Mouse (Mus musculus): ENCODE results near the gene Pax7. TPM values are rescaled to one million over a fixed set of nuclear protein-coding genes. Genes with fewer than 3 reads are reported as not detected.

Gene Pax7
- total and polyA plus RNA-seq, 3 experiments = not detected

DNA sequence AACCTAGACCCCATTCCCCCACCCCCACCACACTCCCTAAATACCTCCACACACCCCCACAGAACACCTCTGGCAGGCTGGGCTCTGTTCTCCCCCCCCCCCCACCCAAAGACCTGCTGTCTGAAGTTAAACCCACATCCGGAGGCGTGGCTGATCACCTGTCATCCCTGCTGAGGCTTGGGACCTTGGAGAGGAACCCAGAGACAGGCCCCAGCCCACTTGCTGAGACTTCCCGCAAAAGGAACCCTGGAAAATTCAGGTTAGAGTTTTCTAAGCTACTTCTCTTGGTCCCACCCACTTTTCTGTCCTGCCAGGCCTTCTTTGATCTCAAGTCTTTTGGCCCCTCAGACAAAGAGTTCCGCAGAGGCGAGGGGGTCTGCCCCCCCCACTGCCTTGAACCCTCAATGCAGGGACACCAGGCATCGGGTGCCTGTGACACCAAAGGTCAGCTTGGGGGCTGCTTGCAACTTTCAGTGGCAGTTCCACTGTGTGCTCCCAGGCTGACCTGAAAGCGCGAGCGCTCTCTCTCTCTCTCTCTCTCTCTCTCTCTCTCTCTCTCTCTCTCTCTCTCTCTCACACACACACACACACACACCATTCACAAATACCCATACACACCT, 13.8 kb downstream of the Pax7 start:
- Histone ChIP-seq H3K4me1 (ENCODE audit: control insufficient read depth in 1 of 2, insufficient read depth in 2 of 2, low read length in 2 of 2) (no peaks in the 10 kb centered on the region), H3K36me3 (ENCODE audit: control insufficient read depth in 1 of 2, insufficient read depth in 2 of 2, low read length in 2 of 2) (no peaks in the 10 kb centered on the region), H3K27me3 (ENCODE audit: control insufficient read depth in 1 of 2, insufficient read depth in 2 of 2, low read length in 2 of 2) (no peaks in the 10 kb centered on the region), H3K9ac (ENCODE audit: control insufficient read depth, low read depth, low read length, poor library complexity, severe bottlenecking) (no peak overlapping the region), H3K27ac (ENCODE audit: control insufficient read depth, low read depth, low read length) (no peak overlapping the region), H3K9me3 (replicated peaks; ENCODE audit: insufficient read depth, low read length) (no peaks in the 10 kb centered on the region), H3K4me3 (ENCODE audit: control insufficient read depth in 1 of 2, insufficient read depth in 1 of 2, low read depth in 2 of 2, low read length in 2 of 2) (no peak overlapping the region), H3K79me2 (ENCODE audit: control insufficient read depth, insufficient read depth, low read length, poor library complexity) (no peaks in the 10 kb centered on the region)
- no peak for DNase-seq (ENCODE audit: low read depth, low spot score)
- TF ChIP-seq ETS1 (IDR thresholded peaks at IDR 0.05; ENCODE audit: low read depth, low read length) (no peak), POLR2AphosphoS2 (IDR thresholded peaks at IDR 0.05; ENCODE audit: low read length) (no peak), ZKSCAN1 (IDR thresholded peaks at IDR 0.05; ENCODE audit: low read depth, low read length) (no peak), ZC3H11A (IDR thresholded peaks at IDR 0.05; ENCODE audit: low read depth, low read length) (no peak), POLR2AphosphoS5 (IDR thresholded peaks at IDR 0.05; ENCODE audit: borderline replicate concordance, low read depth, low read length) (no peak), MYC (IDR thresholded peaks at IDR 0.05; ENCODE audit: low read depth, low read length) (no peak)

DNA sequence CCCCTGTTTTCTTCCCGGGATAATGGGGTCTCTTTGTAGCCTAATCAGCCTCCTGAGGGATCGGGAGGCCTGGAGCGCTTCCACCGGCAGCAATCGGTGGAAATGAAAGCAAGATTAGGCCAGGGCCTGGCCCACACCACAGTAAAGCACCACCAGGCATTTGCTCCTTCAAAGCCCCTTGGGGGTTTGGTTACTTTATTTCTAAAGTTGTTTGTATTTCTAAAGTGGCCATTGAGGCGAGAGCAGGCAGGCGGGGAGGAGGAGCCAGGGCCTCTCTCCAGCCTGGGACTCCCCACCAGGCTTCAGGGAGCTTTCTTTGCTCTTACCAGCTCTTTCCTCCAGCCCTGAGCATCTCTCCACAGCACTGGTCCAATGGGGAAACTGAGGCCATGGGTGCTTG, 15.2 kb downstream of the Pax7 start:
- no peak overlapping the region for H3K4me3 ChIP-seq (ENCODE audit: control insufficient read depth in 1 of 2, insufficient read depth in 1 of 2, low read depth in 2 of 2, low read length in 2 of 2)
- DNase-seq (ENCODE audit: low read depth, low spot score) = no peak

DNA sequence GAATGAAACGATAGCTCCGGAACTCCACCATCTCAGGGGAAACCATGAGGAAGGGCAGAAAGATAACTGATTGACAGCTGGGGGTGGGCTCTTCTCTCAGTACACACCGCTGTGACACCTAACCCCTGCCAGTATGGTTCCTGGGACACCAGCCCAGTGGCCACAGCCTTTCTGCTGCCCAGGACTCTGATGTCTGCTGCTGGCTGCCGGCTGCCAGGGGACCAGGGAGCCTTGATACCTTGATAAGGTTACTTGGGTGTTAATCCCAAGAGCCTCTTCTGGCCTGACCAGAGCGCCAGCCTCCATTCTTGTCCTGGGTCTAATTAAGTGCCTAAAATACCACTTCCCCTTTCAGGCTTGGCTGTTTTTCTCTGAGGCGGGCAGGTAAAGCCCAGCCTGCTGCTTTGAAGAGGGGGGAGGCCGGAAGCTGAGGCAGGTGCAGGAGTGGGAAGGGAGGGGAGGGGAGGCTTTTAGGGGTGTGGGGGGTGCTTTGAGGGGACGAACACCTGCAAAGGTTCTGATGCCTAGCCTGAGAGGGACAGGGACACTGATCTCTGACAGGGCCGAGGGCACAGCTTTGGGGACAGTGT, 19.9 kb downstream of the Pax7 start:
- DNase-seq (ENCODE audit: low read depth, low spot score) = no peak
- Histone ChIP-seq H3K36me3 (ENCODE audit: control insufficient read depth in 1 of 2, insufficient read depth in 2 of 2, low read length in 2 of 2) (no peaks in the 10 kb centered on the region), H3K4me3 (ENCODE audit: control insufficient read depth in 1 of 2, insufficient read depth in 1 of 2, low read depth in 2 of 2, low read length in 2 of 2) (no peak overlapping the region), H3K4me1 (ENCODE audit: control insufficient read depth in 1 of 2, insufficient read depth in 2 of 2, low read length in 2 of 2) (no peaks in the 10 kb centered on the region), H3K79me2 (ENCODE audit: control insufficient read depth, insufficient read depth, low read length, poor library complexity) (no peaks in the 10 kb centered on the region), H3K27ac (ENCODE audit: control insufficient read depth, low read depth, low read length) (no peak overlapping the region), H3K9ac (ENCODE audit: control insufficient read depth, low read depth, low read length, poor library complexity, severe bottlenecking) (no peak overlapping the region), H3K27me3 (ENCODE audit: control insufficient read depth in 1 of 2, insufficient read depth in 2 of 2, low read length in 2 of 2) (no peaks in the 10 kb centered on the region), H3K9me3 (replicated peaks; ENCODE audit: insufficient read depth, low read length) (no peaks in the 10 kb centered on the region)
- no peak for TF ChIP-seq MAX (IDR thresholded peaks at IDR 0.05; ENCODE audit: low read length)
- no peak for TF ChIP-seq TBP (IDR thresholded peaks at IDR 0.05; ENCODE audit: low read depth, low read length)
- no peak for TF ChIP-seq CHD1 (IDR thresholded peaks at IDR 0.05; ENCODE audit: low read depth, low read length)
- TF ChIP-seq POLR2AphosphoS5 (IDR thresholded peaks at IDR 0.05; ENCODE audit: borderline replicate concordance, low read depth, low read length) = no peak
- no peak for TF ChIP-seq ZNF384 (IDR thresholded peaks at IDR 0.05; ENCODE audit: low read depth, low read length)
- TF ChIP-seq ELF1 (IDR thresholded peaks at IDR 0.05; ENCODE audit: low read depth, low read length) = no peak
- no peak for TF ChIP-seq E2F4 (IDR thresholded peaks at IDR 0.05; ENCODE audit: borderline replicate concordance, low read depth, low read length)
- no peak for TF ChIP-seq EP300 (IDR thresholded peaks at IDR 0.05; ENCODE audit: low read depth in 1 of 2, low read length in 2 of 2)
- TF ChIP-seq CTCF (IDR thresholded peaks at IDR 0.05 in 2 of 3, conservative IDR thresholded peaks at IDR 0.05 in 1 of 3; ENCODE audit: control insufficient read depth in 1 of 3, insufficient read depth in 1 of 3, low read depth in 2 of 3, low read length in 3 of 3, poor library complexity in 1 of 3, severe bottlenecking in 1 of 3) = no peak
- no peak for TF ChIP-seq CHD2 (IDR thresholded peaks at IDR 0.05; ENCODE audit: low read length)
- no peak for TF ChIP-seq RCOR1 (IDR thresholded peaks at IDR 0.05; ENCODE audit: low read depth, low read length)

More for the DNA sequence above, 15.2 kb downstream of the Pax7 start:
- Histone ChIP-seq H3K9ac (ENCODE audit: control insufficient read depth, low read depth, low read length, poor library complexity, severe bottlenecking) (no peak overlapping the region), H3K36me3 (ENCODE audit: control insufficient read depth in 1 of 2, insufficient read depth in 2 of 2, low read length in 2 of 2) (no peaks in the 10 kb centered on the region), H3K27ac (ENCODE audit: control insufficient read depth, low read depth, low read length) (no peak overlapping the region), H3K9me3 (replicated peaks; ENCODE audit: insufficient read depth, low read length) (no peaks in the 10 kb centered on the region), H3K27me3 (ENCODE audit: control insufficient read depth in 1 of 2, insufficient read depth in 2 of 2, low read length in 2 of 2) (no peaks in the 10 kb centered on the region), H3K4me1 (ENCODE audit: control insufficient read depth in 1 of 2, insufficient read depth in 2 of 2, low read length in 2 of 2) (no peaks in the 10 kb centered on the region), H3K79me2 (ENCODE audit: control insufficient read depth, insufficient read depth, low read length, poor library complexity) (no peaks in the 10 kb centered on the region)
- TF ChIP-seq GABPA (IDR thresholded peaks at IDR 0.05; ENCODE audit: low read depth, low read length) (no peak), RAD21 (IDR thresholded peaks at IDR 0.05; ENCODE audit: low read depth, low read length) (no peak), E2F4 (IDR thresholded peaks at IDR 0.05; ENCODE audit: borderline replicate concordance, low read depth, low read length) (no peak), TCF12 (IDR thresholded peaks at IDR 0.05; ENCODE audit: low read depth, low read length) (no peak), GATA1 (IDR thresholded peaks at IDR 0.05; ENCODE audit: low read depth, low read length) (no peak), SIN3A (IDR thresholded peaks at IDR 0.05; ENCODE audit: low read length) (no peak), ZMIZ1 (IDR thresholded peaks at IDR 0.05; ENCODE audit: low read depth, low read length) (no peak), ETS1 (IDR thresholded peaks at IDR 0.05; ENCODE audit: low read depth, low read length) (no peak)
